ENCODE assay signal across 8 mouse cellular contexts in the genomic region with DNA sequence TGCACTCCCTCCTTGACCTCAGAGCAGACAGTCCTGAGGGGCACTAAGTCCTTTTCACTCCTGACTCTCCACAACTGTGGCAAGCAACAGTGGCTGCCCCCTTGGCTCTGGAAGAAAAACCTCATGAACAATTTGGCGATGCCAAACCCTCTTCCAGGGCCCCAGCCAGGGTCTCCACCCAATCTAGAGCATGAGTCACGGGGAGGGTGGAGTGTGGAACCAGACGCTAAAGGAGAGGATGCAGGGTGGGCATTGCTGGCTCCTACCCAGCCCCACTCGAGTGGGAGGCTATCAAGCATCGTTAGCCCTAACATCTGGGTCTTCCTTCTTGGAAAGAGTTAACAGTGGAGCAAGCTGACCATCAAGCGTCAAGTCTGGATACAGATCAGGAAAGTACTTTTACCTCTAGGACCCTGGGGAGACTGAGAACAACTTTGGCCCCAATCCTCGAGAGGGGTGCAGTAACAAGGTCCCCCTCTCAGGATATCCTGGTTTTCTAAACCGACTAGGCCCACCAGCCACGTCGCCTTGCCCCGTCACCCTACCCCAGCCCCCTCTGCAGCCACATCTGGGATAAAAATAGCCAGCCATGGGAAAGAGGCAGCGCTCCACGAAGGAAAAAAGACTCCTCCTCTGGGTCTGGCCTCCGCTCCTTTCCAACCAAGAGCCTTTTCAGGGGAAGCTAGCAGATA. TPM values are rescaled to one million over a fixed set of nuclear protein-coding genes. Genes with fewer than 3 reads are reported as not detected.
DNase-seq lines count a peak whose midpoint lies in the region; ATAC-seq and TF ChIP-seq lines count a peak whose summit lies in the region.

No protein-coding gene starts in this region.

- WGBS in neural tube, embryonic 11.5 days = 7% methylated on average over 14 of the region's 14 CpGs

- TF ChIP-seq POLR2A in bone marrow macrophage, adult 2 months (IDR thresholded peaks at IDR 0.05; ENCODE audit: borderline replicate concordance, low read depth, low read length) = no peak

- H3K27ac ChIP-seq in neural tube, embryonic 11.5 days (ENCODE audit: low read depth, low read length) = peak overlapping the region; percentile 85
- peak overlapping the region; percentile 26 for H3K27ac ChIP-seq in bone marrow macrophage, adult 2 months (ENCODE audit: insufficient read depth, low read depth, low read length)

- H3K4me3 ChIP-seq in neural tube, embryonic 11.5 days (ENCODE audit: low read depth, low read length) = peak overlapping the region; percentile 97
- H3K4me3 ChIP-seq in bone marrow macrophage, adult 2 months (ENCODE audit: insufficient read depth, low read length) = peak overlapping the region; percentile 88

- peak overlapping the region; percentile 86 for H3K4me2 ChIP-seq in neural tube, embryonic 11.5 days (ENCODE audit: low read depth)

- no peak for TF ChIP-seq CTCF in bone marrow macrophage, adult 2 months (IDR thresholded peaks at IDR 0.05; ENCODE audit: low read depth, low read length)

- no peak for ATAC-seq in neural tube, embryonic 11.5 days (ENCODE audit: insufficient read depth, low FRiP score, low TSS enrichment)

- no peak for DNase-seq in neural tube, embryonic 11.5 days (ENCODE audit: low spot score)
- DNase-seq in neural tube, embryonic 10.5 days (ENCODE audit: extremely low spot score, low spot score) = no peak
- peak; percentile 49 for DNase-seq in gastrocnemius, postnatal 25 days
- DNase-seq in induced T-regulatory cell, adult 2 months (ENCODE audit: low read depth) = peak; percentile 55
- peak; percentile 73 for DNase-seq in lung, postnatal 10 days
- DNase-seq in thymus, postnatal 25 days = peak; percentile 33
- no peak for DNase-seq in layer of hippocampus, adult 9-11 months

- H3K27me3 ChIP-seq in neural tube, embryonic 11.5 days (ENCODE audit: control insufficient read depth, insufficient read depth, low read length) = no peaks in the 10 kb centered on the region

- H3K4me1 ChIP-seq in neural tube, embryonic 11.5 days (ENCODE audit: control insufficient read depth, insufficient read depth, low read length) = peaks cover 25% of the 10 kb centered on the region
- H3K4me1 ChIP-seq in bone marrow macrophage, adult 2 months (ENCODE audit: control insufficient read depth, insufficient read depth, low read length) = peaks cover 35% of the 10 kb centered on the region

- H3K9ac ChIP-seq in neural tube, embryonic 11.5 days (ENCODE audit: low read length) = peak overlapping the region; percentile 93

- peaks cover 6% of the 10 kb centered on the region; the same call in 1 of the 2 replicates for H3K36me3 ChIP-seq in neural tube, embryonic 11.5 days (ENCODE audit: control insufficient read depth, insufficient read depth, low read length)

- H3K9me3 ChIP-seq in neural tube, embryonic 11.5 days (ENCODE audit: control insufficient read depth, low read length) = no peaks in the 10 kb centered on the region

RNA-seq across cellular contexts. Expression of a gene that starts 1.1 kb away (rescaled TPM):
- polyA plus RNA-seq in neural tube, embryonic 11.5 days (2014; fragmentation: Nextera tagmentation; extraction: Ambion mirVana) = 11.8 and 13.4 TPM in 2 replicates
- polyA plus RNA-seq in bone marrow macrophage, adult 2 months (2012; ENCODE audit: insufficient read depth, insufficient read length, missing spikeins) = 17.7 and 28.7 TPM in 2 replicates
- 10 to 100 TPM; 14.1 to 15.1 TPM for total RNA-seq in gastrocnemius, postnatal 25 days (2021)

RNA-seq across cellular contexts. Expression of a gene that starts 36.4 kb away (rescaled TPM):
- polyA plus RNA-seq in neural tube, embryonic 11.5 days (2014; fragmentation: Nextera tagmentation; extraction: Ambion mirVana) = 165 and 172 TPM in 2 replicates
- polyA plus RNA-seq in bone marrow macrophage, adult 2 months (2012; ENCODE audit: insufficient read depth, insufficient read length, missing spikeins) = 96.5 and 113 TPM in 2 replicates
- 10 to 100 TPM; 44.7 to 54.8 TPM for total RNA-seq in gastrocnemius, postnatal 25 days (2021)

RNA-seq across cellular contexts. Expression of a gene that starts 49.2 kb away (rescaled TPM):
- 0.08 and 0.34 TPM in 2 replicates for polyA plus RNA-seq in neural tube, embryonic 11.5 days (2014; fragmentation: Nextera tagmentation; extraction: Ambion mirVana)
- 75.7 and 82.0 TPM in 2 replicates for polyA plus RNA-seq in bone marrow macrophage, adult 2 months (2012; ENCODE audit: insufficient read depth, insufficient read length, missing spikeins)
- total RNA-seq in gastrocnemius, postnatal 25 days (2021) = 1 to 10 TPM; 3.1 to 4.2 TPM

Comparison
In these comparisons a context has a peak if more than half of its experiments do, and no peak if none do; other contexts are left out.
1. DNase-seq: peak in gastrocnemius, postnatal 25 days (single experiment), induced T-regulatory cell, adult 2 months (single experiment), lung, postnatal 10 days (single experiment) and thymus, postnatal 25 days (single experiment); none in neural tube, embryonic 11.5 days (single experiment), neural tube, embryonic 10.5 days (single experiment) and layer of hippocampus, adult 9-11 months (single experiment).
2. RNA of a gene that starts 49.2 kb away (polyA plus RNA-seq): 75.7 to 82.0 TPM in bone marrow macrophage, adult 2 months; 0.08 to 0.34 TPM in neural tube, embryonic 11.5 days; every median in the first group is over 10 times any median in the second.